Mouse (Mus musculus): ENCODE measurements around the gene Fam214a. TPM values are rescaled to one million over a fixed set of nuclear protein-coding genes. Genes with fewer than 3 reads are reported as not detected.
A peak's percentile ranks its signal among the peaks of the same experiment; 100 is the strongest.

The Fam214a gene
- polyA plus RNA-seq, 1 experiment from 2014 or later = 19.2 TPM

- H3K4me3 ChIP-seq (replicated peaks) = peak overlapping the region; percentile 65
- H3K36me3 ChIP-seq = peaks cover 7% of the 10 kb centered on the region
- H3K4me2 ChIP-seq = peak overlapping the region; percentile 82
- no peaks in the 10 kb centered on the region for H3K27me3 ChIP-seq (replicated peaks)
- no peak overlapping the region for H3K27ac ChIP-seq (replicated peaks)
- ATAC-seq (ENCODE audit: low FRiP score) = no peak
- H3K4me1 ChIP-seq = peaks cover 18% of the 10 kb centered on the region
- H3K9me3 ChIP-seq (replicated peaks) = no peaks in the 10 kb centered on the region
- H3K9ac ChIP-seq (replicated peaks) = peak overlapping the region; percentile 80; the same call in 1 of the 2 replicates
- 52% methylated on average over 2 of the region's 2 CpGs for WGBS
These were observed 1.2 kb downstream of the Fam214a start for GRCm38 (mm10) chr9:74953959-74954279.

- H3K27ac ChIP-seq (replicated peaks) = no peak overlapping the region
- peak overlapping the region; percentile 82 for H3K4me2 ChIP-seq
- H3K4me1 ChIP-seq = peaks cover 18% of the 10 kb centered on the region
- 95% methylated on average over 2 of the region's 2 CpGs for WGBS
- no peak for ATAC-seq (ENCODE audit: low FRiP score)
- no peak overlapping the region for H3K9ac ChIP-seq (replicated peaks)
- H3K9me3 ChIP-seq (replicated peaks) = no peaks in the 10 kb centered on the region
- no peaks in the 10 kb centered on the region for H3K27me3 ChIP-seq (replicated peaks)
- H3K4me3 ChIP-seq (replicated peaks) = 0 out of 2 replicates have a peak overlapping the region, but pooled peaks have one; percentile 65
- peaks cover 10% of the 10 kb centered on the region for H3K36me3 ChIP-seq
These were observed 1.7 kb downstream of the Fam214a start for GRCm38 (mm10) chr9:74954387-74954786.

GRCm38 (mm10) chr9:74960630-74961029 lies 7.9 kb downstream of the Fam214a start:
- Histone ChIP-seq H3K27ac (replicated peaks) (peak overlapping the region; percentile 28; the same call in 1 of the 2 replicates), H3K27me3 (replicated peaks) (no peaks in the 10 kb centered on the region), H3K4me2 (no peak overlapping the region), H3K9ac (replicated peaks) (no peak overlapping the region), H3K36me3 (peaks cover 10% of the 10 kb centered on the region), H3K9me3 (replicated peaks) (no peaks in the 10 kb centered on the region), H3K4me3 (replicated peaks) (no peak overlapping the region), H3K4me1 (peaks cover 12% of the 10 kb centered on the region)
- ATAC-seq (ENCODE audit: low FRiP score) = no peak
- WGBS = 51% methylated on average over 6 of the region's 6 CpGs

- no peak overlapping the region for H3K4me3 ChIP-seq (replicated peaks)
- peak overlapping the region; percentile 28; the same call in 1 of the 2 replicates for H3K4me2 ChIP-seq
- WGBS = 3% methylated on average over 14 of the region's 14 CpGs
- H3K9ac ChIP-seq (replicated peaks) = 0 out of 2 replicates have a peak overlapping the region, but pooled peaks have one; percentile 14
- no peaks in the 10 kb centered on the region for H3K9me3 ChIP-seq (replicated peaks)
- H3K4me1 ChIP-seq = peaks cover 12% of the 10 kb centered on the region
- H3K27ac ChIP-seq (replicated peaks) = peak overlapping the region; percentile 28; the same call in 1 of the 2 replicates
- H3K36me3 ChIP-seq = peaks cover 7% of the 10 kb centered on the region
- peak; percentile 53; the same call in 1 of the 2 replicates for ATAC-seq (ENCODE audit: low FRiP score)
- no peaks in the 10 kb centered on the region for H3K27me3 ChIP-seq (replicated peaks)
These were observed 8.4 kb downstream of the Fam214a start for GRCm38 (mm10) chr9:74961073-74961575.

GRCm38 (mm10) chr9:74963953-74964352 lies 11.3 kb downstream of the Fam214a start:
- Histone ChIP-seq H3K4me2 (no peak overlapping the region), H3K9ac (replicated peaks) (no peak overlapping the region), H3K9me3 (replicated peaks) (no peaks in the 10 kb centered on the region), H3K27me3 (replicated peaks) (no peaks in the 10 kb centered on the region), H3K4me3 (replicated peaks) (no peak overlapping the region), H3K36me3 (peaks cover 3% of the 10 kb centered on the region; the same call in 1 of the 2 replicates), H3K4me1 (peaks cover 12% of the 10 kb centered on the region), H3K27ac (replicated peaks) (no peak overlapping the region)
- WGBS = 75% methylated on average over 2 of the region's 2 CpGs
- no peak for ATAC-seq (ENCODE audit: low FRiP score)

GRCm38 (mm10) chr9:74964866-74965384 lies 12.2 kb downstream of the Fam214a start:
- no peaks in the 10 kb centered on the region for H3K9me3 ChIP-seq (replicated peaks)
- no peak overlapping the region for H3K4me3 ChIP-seq (replicated peaks)
- no peak overlapping the region for H3K9ac ChIP-seq (replicated peaks)
- WGBS = 92% methylated on average over 10 of the region's 10 CpGs
- H3K4me1 ChIP-seq = peaks cover 12% of the 10 kb centered on the region
- no peaks in the 10 kb centered on the region for H3K27me3 ChIP-seq (replicated peaks)
- ATAC-seq (ENCODE audit: low FRiP score) = no peak
- no peak overlapping the region for H3K4me2 ChIP-seq
- no peaks in the 10 kb centered on the region for H3K36me3 ChIP-seq
- no peak overlapping the region for H3K27ac ChIP-seq (replicated peaks)

GRCm38 (mm10) chr9:74966200-74966599 lies 13.5 kb downstream of the Fam214a start:
- H3K4me3 ChIP-seq (replicated peaks) = no peak overlapping the region
- peaks cover 3% of the 10 kb centered on the region for H3K4me1 ChIP-seq
- H3K27ac ChIP-seq (replicated peaks) = no peak overlapping the region
- WGBS = 23% methylated on average over 4 of the region's 4 CpGs
- no peaks in the 10 kb centered on the region for H3K36me3 ChIP-seq
- H3K9ac ChIP-seq (replicated peaks) = no peak overlapping the region
- ATAC-seq (ENCODE audit: low FRiP score) = no peak
- H3K9me3 ChIP-seq (replicated peaks) = no peaks in the 10 kb centered on the region
- no peaks in the 10 kb centered on the region for H3K27me3 ChIP-seq (replicated peaks)
- H3K4me2 ChIP-seq = no peak overlapping the region

- Histone ChIP-seq H3K27me3 (replicated peaks) (no peaks in the 10 kb centered on the region), H3K4me1 (peaks cover 3% of the 10 kb centered on the region; the same call in 1 of the 2 replicates), H3K9me3 (replicated peaks) (no peaks in the 10 kb centered on the region), H3K27ac (replicated peaks) (no peak overlapping the region), H3K36me3 (no peaks in the 10 kb centered on the region), H3K4me3 (replicated peaks) (no peak overlapping the region), H3K4me2 (no peak overlapping the region), H3K9ac (replicated peaks) (no peak overlapping the region)
- 88% methylated on average over 8 of the region's 8 CpGs for WGBS
- ATAC-seq (ENCODE audit: low FRiP score) = no peak
These were observed 16.2 kb downstream of the Fam214a start for GRCm38 (mm10) chr9:74968647-74969428.

- no peak overlapping the region for H3K27ac ChIP-seq (replicated peaks)
- 91% methylated on average over 1 of the region's 1 CpGs for WGBS
These were observed 17.9 kb downstream of the Fam214a start for GRCm38 (mm10) chr9:74970591-74970990.

GRCm38 (mm10) chr9:74971191-74971976 lies 18.7 kb downstream of the Fam214a start:
- Histone ChIP-seq H3K27me3 (replicated peaks) (no peaks in the 10 kb centered on the region), H3K4me1 (peaks cover 20% of the 10 kb centered on the region), H3K4me3 (replicated peaks) (no peak overlapping the region), H3K9ac (replicated peaks) (no peak overlapping the region), H3K36me3 (no peaks in the 10 kb centered on the region), H3K4me2 (no peak overlapping the region), H3K27ac (replicated peaks) (no peak overlapping the region), H3K9me3 (replicated peaks) (no peaks in the 10 kb centered on the region)
- no peak for ATAC-seq (ENCODE audit: low FRiP score)
- WGBS = 88% methylated on average over 12 of the region's 12 CpGs

More at GRCm38 (mm10) chr9:74970591-74970990, 17.9 kb downstream of the Fam214a start:
- no peaks in the 10 kb centered on the region for H3K9me3 ChIP-seq (replicated peaks)
- no peak for ATAC-seq (ENCODE audit: low FRiP score)
- H3K4me1 ChIP-seq = peaks cover 18% of the 10 kb centered on the region
- no peaks in the 10 kb centered on the region for H3K36me3 ChIP-seq
- H3K9ac ChIP-seq (replicated peaks) = no peak overlapping the region
- no peak overlapping the region for H3K4me2 ChIP-seq
- no peaks in the 10 kb centered on the region for H3K27me3 ChIP-seq (replicated peaks)
- no peak overlapping the region for H3K4me3 ChIP-seq (replicated peaks)

- H3K4me3 ChIP-seq (replicated peaks) = no peak overlapping the region
- no peak overlapping the region for H3K4me2 ChIP-seq
- no peak overlapping the region for H3K27ac ChIP-seq (replicated peaks)
- no peaks in the 10 kb centered on the region for H3K27me3 ChIP-seq (replicated peaks)
- no peaks in the 10 kb centered on the region for H3K36me3 ChIP-seq
- no peak for ATAC-seq (ENCODE audit: low FRiP score)
- peaks cover 28% of the 10 kb centered on the region for H3K4me1 ChIP-seq
- no peak overlapping the region for H3K9ac ChIP-seq (replicated peaks)
- WGBS = 88% methylated on average over 5 of the region's 5 CpGs
- H3K9me3 ChIP-seq (replicated peaks) = no peaks in the 10 kb centered on the region
These were observed 20.1 kb downstream of the Fam214a start for GRCm38 (mm10) chr9:74972736-74973135.
